Mouse (Mus musculus) lung, postnatal 0 days (tissue): ENCODE data around the gene 2810006K23Rik.

Experiments used
- CTCF ChIP-seq: IDR thresholded peaks from 2 replicates; pipeline ENCODE4 v1.5.1; 2016; ENCODE audit warnings: antibody characterized with exemption, mild to moderate bottlenecking
- EP300 ChIP-seq: IDR thresholded peaks from 2 replicates; pipeline ENCODE4 v1.6.1; 2016; ENCODE audit warnings: antibody characterized with exemption, mild to moderate bottlenecking, control low read depth

- no peak for TF ChIP-seq EP300
- TF ChIP-seq CTCF: no peak
Observed at GRCm38 (mm10) chr5:124376401-124376800, 48.5 kb downstream of the 2810006K23Rik start.
